Mouse (Mus musculus): ENCODE results near the gene Nfib. TPM values are rescaled to one million over a fixed set of nuclear protein-coding genes. Genes with fewer than 3 reads are reported as not detected.

Gene Nfib
- polyA plus RNA-seq, 1 experiment from 2014 or later = 32.3 TPM

GRCm38 (mm10) chr4:82638251-82638650 is 67.3 kb downstream of the Nfib start:
- Histone ChIP-seq H3K4me3 (ENCODE audit: low read length) (no peak overlapping the region), H3K27me3 (replicated peaks; ENCODE audit: control insufficient read depth, insufficient read depth, low read length) (no peaks in the 10 kb centered on the region), H3K4me1 (ENCODE audit: control insufficient read depth, insufficient read depth, low read length) (peaks cover 3% of the 10 kb centered on the region; the same call in 1 of the 2 replicates), H3K9ac (ENCODE audit: low read depth, low read length) (no peak overlapping the region), H3K27ac (ENCODE audit: low read length) (no peak overlapping the region), H3K4me2 (ENCODE audit: low read depth, low read length) (no peak overlapping the region), H3K9me3 (ENCODE audit: control insufficient read depth, low read length) (no peaks in the 10 kb centered on the region), H3K36me3 (ENCODE audit: control insufficient read depth, insufficient read depth, low read length) (no peaks in the 10 kb centered on the region)
- WGBS = 94% methylated on average over 9 of the region's 9 CpGs
- no peak for ATAC-seq

- no peak for ATAC-seq
- H3K27ac ChIP-seq (ENCODE audit: low read length) = no peak overlapping the region
- H3K27me3 ChIP-seq (replicated peaks; ENCODE audit: control insufficient read depth, insufficient read depth, low read length) = no peaks in the 10 kb centered on the region
- H3K4me3 ChIP-seq (ENCODE audit: low read length) = no peak overlapping the region
- no peaks in the 10 kb centered on the region for H3K36me3 ChIP-seq (ENCODE audit: control insufficient read depth, insufficient read depth, low read length)
- H3K9me3 ChIP-seq (ENCODE audit: control insufficient read depth, low read length) = no peaks in the 10 kb centered on the region
- peaks cover 3% of the 10 kb centered on the region; the same call in 1 of the 2 replicates for H3K4me1 ChIP-seq (ENCODE audit: control insufficient read depth, insufficient read depth, low read length)
- H3K4me2 ChIP-seq (ENCODE audit: low read depth, low read length) = no peak overlapping the region
- 82% methylated on average over 4 of the region's 4 CpGs for WGBS
- no peak overlapping the region for H3K9ac ChIP-seq (ENCODE audit: low read depth, low read length)
Measured at GRCm38 (mm10) chr4:82637633-82638032, 67.9 kb downstream of the Nfib start.

GRCm38 (mm10) chr4:82636658-82637057 is 68.9 kb downstream of the Nfib start:
- 77% methylated on average over 5 of the region's 5 CpGs for WGBS
- H3K4me3 ChIP-seq (ENCODE audit: low read length) = no peak overlapping the region

GRCm38 (mm10) chr4:82635881-82636280 is 69.7 kb downstream of the Nfib start:
- H3K4me3 ChIP-seq (ENCODE audit: low read length) = no peak overlapping the region
- H3K27ac ChIP-seq (ENCODE audit: low read length) = no peak overlapping the region
- ATAC-seq = no peak
- H3K36me3 ChIP-seq (ENCODE audit: control insufficient read depth, insufficient read depth, low read length) = no peaks in the 10 kb centered on the region
- no peaks in the 10 kb centered on the region for H3K27me3 ChIP-seq (replicated peaks; ENCODE audit: control insufficient read depth, insufficient read depth, low read length)
- no peak overlapping the region for H3K4me2 ChIP-seq (ENCODE audit: low read depth, low read length)
- H3K9ac ChIP-seq (ENCODE audit: low read depth, low read length) = no peak overlapping the region
- WGBS = 48% methylated on average over 5 of the region's 5 CpGs
- H3K9me3 ChIP-seq (ENCODE audit: control insufficient read depth, low read length) = no peaks in the 10 kb centered on the region
- no peaks in the 10 kb centered on the region for H3K4me1 ChIP-seq (ENCODE audit: control insufficient read depth, insufficient read depth, low read length)

More at GRCm38 (mm10) chr4:82636658-82637057, 68.9 kb downstream of the Nfib start:
- ATAC-seq = no peak
- H3K9me3 ChIP-seq (ENCODE audit: control insufficient read depth, low read length) = no peaks in the 10 kb centered on the region
- H3K27ac ChIP-seq (ENCODE audit: low read length) = no peak overlapping the region
- no peaks in the 10 kb centered on the region for H3K36me3 ChIP-seq (ENCODE audit: control insufficient read depth, insufficient read depth, low read length)
- no peak overlapping the region for H3K4me2 ChIP-seq (ENCODE audit: low read depth, low read length)
- peaks cover 3% of the 10 kb centered on the region; the same call in 1 of the 2 replicates for H3K4me1 ChIP-seq (ENCODE audit: control insufficient read depth, insufficient read depth, low read length)
- H3K9ac ChIP-seq (ENCODE audit: low read depth, low read length) = no peak overlapping the region
- no peaks in the 10 kb centered on the region for H3K27me3 ChIP-seq (replicated peaks; ENCODE audit: control insufficient read depth, insufficient read depth, low read length)

- Histone ChIP-seq H3K4me1 (ENCODE audit: control insufficient read depth, insufficient read depth, low read length) (no peaks in the 10 kb centered on the region), H3K27ac (ENCODE audit: low read length) (no peak overlapping the region), H3K4me2 (ENCODE audit: low read depth, low read length) (no peak overlapping the region), H3K9ac (ENCODE audit: low read depth, low read length) (no peak overlapping the region), H3K9me3 (ENCODE audit: control insufficient read depth, low read length) (no peaks in the 10 kb centered on the region), H3K36me3 (ENCODE audit: control insufficient read depth, insufficient read depth, low read length) (no peaks in the 10 kb centered on the region), H3K4me3 (ENCODE audit: low read length) (no peak overlapping the region), H3K27me3 (replicated peaks; ENCODE audit: control insufficient read depth, insufficient read depth, low read length) (no peaks in the 10 kb centered on the region)
- no peak for ATAC-seq
- 91% methylated on average over 11 of the region's 11 CpGs for WGBS
Measured at GRCm38 (mm10) chr4:82635118-82635517, 70.4 kb downstream of the Nfib start.

- Histone ChIP-seq H3K36me3 (ENCODE audit: control insufficient read depth, insufficient read depth, low read length) (no peaks in the 10 kb centered on the region), H3K4me1 (ENCODE audit: control insufficient read depth, insufficient read depth, low read length) (no peaks in the 10 kb centered on the region), H3K9me3 (ENCODE audit: control insufficient read depth, low read length) (no peaks in the 10 kb centered on the region), H3K4me3 (ENCODE audit: low read length) (no peak overlapping the region), H3K9ac (ENCODE audit: low read depth, low read length) (no peak overlapping the region), H3K27me3 (replicated peaks; ENCODE audit: control insufficient read depth, insufficient read depth, low read length) (no peaks in the 10 kb centered on the region), H3K27ac (ENCODE audit: low read length) (no peak overlapping the region), H3K4me2 (ENCODE audit: low read depth, low read length) (no peak overlapping the region)
- no peak for ATAC-seq
- 76% methylated on average over 7 of the region's 7 CpGs for WGBS
Measured at GRCm38 (mm10) chr4:82634365-82634764, 71.2 kb downstream of the Nfib start.

GRCm38 (mm10) chr4:82624285-82625045 is 81.1 kb downstream of the Nfib start:
- Histone ChIP-seq H3K27ac (ENCODE audit: low read length) (no peak overlapping the region), H3K4me2 (ENCODE audit: low read depth, low read length) (no peak overlapping the region), H3K4me3 (ENCODE audit: low read length) (no peak overlapping the region), H3K36me3 (ENCODE audit: control insufficient read depth, insufficient read depth, low read length) (no peaks in the 10 kb centered on the region), H3K9me3 (ENCODE audit: control insufficient read depth, low read length) (no peaks in the 10 kb centered on the region), H3K4me1 (ENCODE audit: control insufficient read depth, insufficient read depth, low read length) (peaks cover 18% of the 10 kb centered on the region), H3K9ac (ENCODE audit: low read depth, low read length) (no peak overlapping the region), H3K27me3 (replicated peaks; ENCODE audit: control insufficient read depth, insufficient read depth, low read length) (no peaks in the 10 kb centered on the region)
- WGBS = 77% methylated on average over 8 of the region's 8 CpGs
- ATAC-seq = no peak

- 70% methylated on average over 4 of the region's 4 CpGs for WGBS
- Histone ChIP-seq H3K4me3 (ENCODE audit: low read length) (no peak overlapping the region), H3K9ac (ENCODE audit: low read depth, low read length) (no peak overlapping the region), H3K9me3 (ENCODE audit: control insufficient read depth, low read length) (no peaks in the 10 kb centered on the region), H3K27ac (ENCODE audit: low read length) (no peak overlapping the region), H3K4me1 (ENCODE audit: control insufficient read depth, insufficient read depth, low read length) (peaks cover 18% of the 10 kb centered on the region), H3K4me2 (ENCODE audit: low read depth, low read length) (no peak overlapping the region), H3K36me3 (ENCODE audit: control insufficient read depth, insufficient read depth, low read length) (no peaks in the 10 kb centered on the region), H3K27me3 (replicated peaks; ENCODE audit: control insufficient read depth, insufficient read depth, low read length) (no peaks in the 10 kb centered on the region)
- no peak for ATAC-seq
Measured at GRCm38 (mm10) chr4:82623835-82624234, 81.7 kb downstream of the Nfib start.

GRCm38 (mm10) chr4:82623081-82623538 is 82.4 kb downstream of the Nfib start:
- H3K27ac ChIP-seq (ENCODE audit: low read length) = peak overlapping the region; percentile 40

More at GRCm38 (mm10) chr4:82623081-82623538, 82.4 kb downstream of the Nfib start:
- H3K4me3 ChIP-seq (ENCODE audit: low read length) = no peak overlapping the region
- H3K9ac ChIP-seq (ENCODE audit: low read depth, low read length) = no peak overlapping the region
- no peaks in the 10 kb centered on the region for H3K27me3 ChIP-seq (replicated peaks; ENCODE audit: control insufficient read depth, insufficient read depth, low read length)
- H3K4me1 ChIP-seq (ENCODE audit: control insufficient read depth, insufficient read depth, low read length) = peaks cover 18% of the 10 kb centered on the region
- H3K4me2 ChIP-seq (ENCODE audit: low read depth, low read length) = no peak overlapping the region
- ATAC-seq = no peak
- no peaks in the 10 kb centered on the region for H3K9me3 ChIP-seq (ENCODE audit: control insufficient read depth, low read length)
- H3K36me3 ChIP-seq (ENCODE audit: control insufficient read depth, insufficient read depth, low read length) = no peaks in the 10 kb centered on the region
- WGBS = 70% methylated on average over 12 of the region's 12 CpGs
